Mouse (Mus musculus): Measurements from ENCODE around the gene Olfr175-ps1.

The Olfr175-ps1 gene

DNA sequence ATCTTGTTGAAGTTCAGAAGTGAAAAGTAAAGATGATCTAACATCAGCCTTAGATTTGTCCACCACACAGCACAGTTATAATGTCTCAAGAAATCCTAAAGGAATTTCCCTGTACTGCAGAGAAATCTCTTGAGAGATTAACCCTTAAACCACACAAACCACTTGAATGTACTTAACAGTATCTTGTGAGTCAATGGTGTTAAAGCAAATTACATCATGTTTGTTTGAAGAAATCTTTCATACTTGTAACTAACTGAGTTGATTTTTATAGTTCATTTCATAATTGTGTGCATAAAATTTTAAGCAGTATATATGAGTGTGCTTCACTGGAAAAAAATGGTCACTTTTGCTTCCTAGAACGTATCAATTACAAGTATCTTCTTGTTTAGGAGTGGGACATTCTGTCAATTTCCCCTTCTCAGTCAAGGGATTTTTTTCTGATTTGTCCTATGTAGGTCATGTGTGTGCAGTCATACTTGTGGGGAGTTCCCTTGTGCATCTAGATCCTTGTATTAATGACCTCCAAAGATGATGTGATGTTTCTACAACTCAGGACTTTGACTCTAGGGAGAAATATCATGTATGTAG, at the start of gene Olfr175-ps1:
TSS of gene Olfr175-ps1 (minus strand) at position 51 of the 588 bp plus-strand sequence.
- in situ Hi-C loops (cut with MboI): no loop called here

DNA sequence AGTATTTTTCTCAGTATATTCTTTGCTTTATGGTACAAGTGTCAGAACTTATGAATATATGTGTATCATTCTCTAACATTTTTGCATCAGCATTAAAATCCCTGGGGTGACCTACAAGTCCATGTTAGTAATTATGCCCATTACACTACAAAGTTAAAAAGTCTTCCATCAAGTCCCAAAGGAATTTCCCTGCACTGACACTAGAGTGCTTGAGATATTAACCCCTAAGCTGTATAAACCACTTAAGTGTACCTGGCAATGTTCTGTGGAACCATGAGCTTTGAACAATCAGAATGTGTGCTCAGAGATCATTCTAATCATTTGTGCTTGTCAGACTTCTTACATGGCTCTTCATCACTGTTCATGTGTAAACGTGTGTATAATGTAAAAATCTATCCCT, 48.1 kb upstream of the Olfr175-ps1 start, which contains the start of gene Olfr177:
TSS of gene Olfr177 (minus strand) at position 101 of the 400 bp plus-strand sequence.
- in situ Hi-C loops (cut with MboI): no loop called here

DNA sequence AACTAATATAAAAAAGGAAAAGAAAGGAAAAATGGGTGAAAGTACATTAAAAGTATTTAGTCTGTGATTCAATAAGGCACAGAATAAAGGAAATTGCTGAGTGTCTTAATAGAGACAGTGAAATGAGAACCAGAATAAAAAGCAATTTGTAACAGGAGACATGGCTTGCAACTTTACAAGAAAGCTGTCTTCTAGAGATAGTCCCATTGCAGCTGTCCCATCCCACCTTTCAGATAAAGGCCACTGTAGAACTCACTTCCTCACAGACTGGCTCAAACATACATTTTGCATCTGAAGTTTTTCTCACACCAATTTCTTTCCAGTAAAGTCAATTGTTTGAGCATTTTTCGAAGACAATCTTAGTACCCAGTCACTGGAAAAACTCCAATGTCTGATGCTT, 34.9 kb upstream of the Olfr175-ps1 start:
- in situ Hi-C loops (cut with MboI): no loop called here

DNA sequence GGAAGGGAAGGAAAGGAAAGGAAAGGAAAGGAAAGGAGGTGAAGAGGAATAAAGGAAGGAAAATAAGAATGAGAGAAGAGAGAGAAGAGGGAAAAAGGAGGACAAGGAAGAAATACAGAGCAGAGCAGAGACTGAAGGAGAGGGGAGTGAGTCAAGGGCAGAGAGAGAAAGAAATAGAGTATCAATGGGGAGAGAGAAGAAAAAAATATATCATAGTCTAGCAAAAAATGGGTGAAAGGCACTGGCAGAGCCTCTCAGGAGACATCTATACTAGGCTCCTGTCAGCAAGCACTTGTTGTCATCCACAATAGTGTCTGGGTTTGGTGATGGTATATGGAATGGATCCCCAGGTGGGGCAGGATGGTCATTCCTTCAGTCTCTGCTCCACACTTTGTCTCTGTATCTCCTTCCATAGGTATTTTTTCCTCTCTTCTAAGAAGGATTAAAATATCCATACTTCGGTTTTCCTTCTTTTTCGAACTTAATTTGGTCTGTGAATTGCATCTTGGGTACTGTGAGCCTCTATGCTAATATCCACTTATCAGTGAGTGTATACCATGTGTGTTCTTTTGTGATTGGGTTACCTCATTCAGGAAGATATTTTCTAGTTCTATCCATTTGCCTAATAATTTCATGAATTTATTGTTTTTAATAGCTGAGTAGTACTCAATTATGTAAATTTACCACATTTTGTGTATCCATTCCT, 33.6 kb upstream of the Olfr175-ps1 start:
- in situ Hi-C loops (cut with MboI): no loop called here

DNA sequence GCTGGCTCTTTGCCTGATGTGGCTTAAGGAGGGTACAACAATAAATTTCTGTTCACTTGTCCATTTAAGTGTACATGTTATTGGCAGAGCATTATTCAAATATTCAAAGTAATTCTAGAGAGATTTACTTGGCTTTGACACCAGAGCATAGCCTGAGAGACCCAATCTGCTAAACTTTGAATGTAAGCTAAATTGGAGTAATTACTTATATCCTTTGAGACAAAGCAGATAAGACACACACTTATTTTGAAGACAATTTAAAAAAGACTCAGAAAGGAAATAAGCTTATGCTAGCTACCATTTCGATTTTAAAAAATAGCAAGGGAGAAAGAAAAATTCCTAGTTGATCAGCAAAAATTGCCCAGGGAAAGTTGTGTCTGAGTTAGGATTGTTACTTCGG, 26.4 kb downstream of the Olfr175-ps1 start, which contains the start of gene Olfr173:
TSS of gene Olfr173 (minus strand) at position 101 of the 400 bp plus-strand sequence.
- in situ Hi-C loops (cut with MboI): no loop called here

Data from mature B cell (primary cell).